Mouse (Mus musculus) natural killer cell, adult 2 months (primary cell): ENCODE measurements around the gene Klhl31.

Source experiments
- DNase-seq, 2 experiments: peaks; one replicate each; pipeline ENCODE4 v3.0.0; 2022; ENCODE audit warnings: low spot score in 2 of 2

The Klhl31 gene

GRCm38 (mm10) chr9:77636450-77636951, at the start of gene Klhl31:
Gene Klhl31 (plus strand): TSS chr9:77636500.
- DNase-seq, result no peak

GRCm38 (mm10) chr9:77586806-77587591, 49.3 kb upstream of the Klhl31 start:
- no peak for DNase-seq

GRCm38 (mm10) chr9:77587616-77588015, 48.7 kb upstream of the Klhl31 start:
- DNase-seq, result no peak

- DNase-seq, result no peak
These were observed 46.8 kb upstream of the Klhl31 start for GRCm38 (mm10) chr9:77589496-77589895.

- no peak for DNase-seq
These were observed 43.9 kb upstream of the Klhl31 start for GRCm38 (mm10) chr9:77592423-77592822.

GRCm38 (mm10) chr9:77595006-77595626, 41.2 kb upstream of the Klhl31 start:
- no peak for DNase-seq

- peak; percentile 75 to 80 for DNase-seq
These were observed 39.9 kb upstream of the Klhl31 start for GRCm38 (mm10) chr9:77596355-77596754.

GRCm38 (mm10) chr9:77598560-77598959, 37.7 kb upstream of the Klhl31 start:
- DNase-seq, result no peak

- DNase-seq, result no peak
These were observed 33.7 kb upstream of the Klhl31 start for GRCm38 (mm10) chr9:77602302-77603266.

- no peak for DNase-seq
These were observed 32.3 kb upstream of the Klhl31 start for GRCm38 (mm10) chr9:77603965-77604509.

- no peak for DNase-seq
These were observed 29.0 kb upstream of the Klhl31 start for GRCm38 (mm10) chr9:77607295-77607694.

- peak in 1 of 2 experiments; percentile 10 for DNase-seq
These were observed 28.5 kb upstream of the Klhl31 start for GRCm38 (mm10) chr9:77607840-77608239.

GRCm38 (mm10) chr9:77610811-77611210, 25.5 kb upstream of the Klhl31 start:
- no peak for DNase-seq

GRCm38 (mm10) chr9:77612349-77612748, 24.0 kb upstream of the Klhl31 start:
- DNase-seq, result no peak

GRCm38 (mm10) chr9:77615868-77616267, 20.4 kb upstream of the Klhl31 start:
- DNase-seq, result no peak

GRCm38 (mm10) chr9:77616796-77617195, 19.5 kb upstream of the Klhl31 start:
- DNase-seq, result no peak

GRCm38 (mm10) chr9:77617751-77618150, 18.5 kb upstream of the Klhl31 start:
- DNase-seq, result no peak

- DNase-seq, result no peak
These were observed 17.9 kb upstream of the Klhl31 start for GRCm38 (mm10) chr9:77618392-77618791.

GRCm38 (mm10) chr9:77620077-77620476, 16.2 kb upstream of the Klhl31 start:
- no peak for DNase-seq

GRCm38 (mm10) chr9:77620482-77620881, 15.8 kb upstream of the Klhl31 start:
- DNase-seq, result no peak

GRCm38 (mm10) chr9:77622874-77623273, 13.4 kb upstream of the Klhl31 start:
- DNase-seq, result no peak
